Mouse (Mus musculus) cerebral cortex, adult 2 months (tissue): ENCODE data around the gene Ugt1a5.

ENCODE experiments used
- WGBS: fragments of 180-500 bp; shearing (Covaris S2); methylation state at CpG from one replicate; pipeline ENCODE4 v1.1.7; 2018; 5-methylcytosine and 5-hydroxymethylcytosine counted together

Ugt1a5 gene

DNA sequence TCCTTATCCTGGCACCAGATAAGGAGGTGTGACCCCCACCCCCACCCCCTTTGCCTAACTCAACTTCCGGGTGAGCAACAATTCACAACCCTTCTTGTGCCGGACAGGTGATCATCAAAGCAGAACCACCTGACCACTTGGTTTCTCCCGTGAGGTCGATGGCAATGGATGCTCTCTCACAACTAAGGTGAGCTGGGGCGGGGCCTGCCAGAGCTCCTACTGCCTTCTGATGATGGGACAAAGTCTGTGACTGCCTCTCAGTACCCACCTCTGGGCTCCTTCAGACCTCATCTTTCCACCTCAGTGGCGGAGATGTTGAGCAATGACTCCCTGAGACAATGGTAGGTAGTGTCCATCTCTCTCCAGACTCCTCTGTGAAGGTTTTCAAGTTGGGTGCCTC lies 80.1 kb downstream of the Ugt1a5 start:
- WGBS: 80% methylated on average over 6 of the region's 6 CpGs

DNA sequence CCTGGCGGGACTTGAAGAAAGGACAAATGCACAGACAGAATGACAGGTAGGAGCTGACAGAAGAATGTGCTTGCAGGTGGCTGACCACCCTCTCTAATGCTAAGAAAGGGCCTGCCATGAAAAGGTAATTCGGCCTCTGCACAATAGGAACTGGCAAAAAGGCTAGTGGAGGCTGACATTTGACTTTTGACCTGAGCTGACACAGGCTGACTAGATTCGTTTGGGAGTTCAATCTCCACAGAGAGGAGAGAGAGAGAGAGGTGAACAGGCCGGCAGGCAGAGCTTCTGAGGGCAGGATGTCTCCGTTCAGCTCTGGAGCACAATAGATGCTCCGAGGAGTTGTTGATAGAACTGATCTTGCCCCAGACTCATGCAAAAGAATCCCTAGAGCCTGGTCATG lies 80.6 kb downstream of the Ugt1a5 start:
- 52% methylated on average over 6 of the region's 6 CpGs for WGBS

DNA sequence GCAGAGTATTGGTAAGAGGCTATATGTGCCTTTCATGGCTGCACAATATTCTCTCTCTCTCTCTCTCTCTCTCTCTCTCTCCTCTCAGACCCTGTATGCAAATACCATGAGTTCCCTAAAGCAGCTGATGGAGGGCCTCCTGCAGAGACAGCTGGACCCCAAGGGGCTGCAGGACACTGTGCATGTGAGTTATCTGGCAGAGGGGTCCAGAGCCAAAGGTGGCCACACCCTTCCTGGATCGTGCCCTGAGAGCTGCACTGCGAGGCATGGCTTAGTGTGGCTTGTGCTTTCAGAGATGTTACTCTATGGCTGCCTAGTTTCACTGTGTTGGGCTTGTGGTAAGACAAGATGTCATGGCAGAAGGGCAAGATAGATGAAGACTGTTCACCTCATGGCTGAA lies 81.8 kb downstream of the Ugt1a5 start:
- WGBS: 48% methylated on average over 2 of the region's 2 CpGs

DNA sequence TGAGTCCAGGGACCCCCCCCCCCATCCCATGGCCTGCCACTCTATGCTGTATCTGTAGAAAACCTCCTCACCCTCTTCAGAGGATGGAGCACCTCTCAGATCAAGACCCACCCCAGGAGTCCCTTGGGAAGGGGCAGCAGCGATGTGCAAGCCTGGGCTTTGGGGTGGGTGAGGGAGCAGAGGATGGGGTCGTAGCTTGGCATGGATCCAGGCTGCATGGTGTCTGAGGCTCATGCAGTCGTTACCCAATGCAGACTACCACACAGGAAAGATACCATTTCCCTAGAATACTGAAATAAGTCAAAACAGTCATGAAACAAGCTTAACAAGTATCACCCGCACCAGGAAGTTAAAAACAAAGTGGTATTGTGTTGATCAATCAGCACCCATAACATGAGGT lies 82.8 kb downstream of the Ugt1a5 start:
- WGBS: 64% methylated on average over 4 of the region's 4 CpGs

DNA sequence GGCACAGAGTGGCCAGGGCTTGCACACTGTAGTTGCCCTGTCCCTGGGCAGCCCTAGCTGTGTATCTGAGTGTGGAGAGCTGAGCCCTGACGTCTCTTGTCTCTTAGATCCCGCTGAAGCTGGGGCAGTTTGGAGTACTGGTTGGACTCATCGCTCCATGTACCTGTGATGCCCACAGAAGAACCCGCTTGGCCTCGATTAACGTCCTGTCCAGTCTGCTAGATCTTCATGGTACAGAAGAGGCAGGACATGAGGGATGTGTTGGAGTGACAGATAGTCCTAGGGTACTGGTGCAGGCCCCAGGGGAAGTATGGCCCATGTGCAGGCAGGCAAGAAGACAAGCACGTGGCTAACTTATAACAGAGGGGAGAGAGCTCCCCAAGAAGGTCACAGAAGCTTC lies 83.8 kb downstream of the Ugt1a5 start:
- 78% methylated on average over 7 of the region's 7 CpGs for WGBS

DNA sequence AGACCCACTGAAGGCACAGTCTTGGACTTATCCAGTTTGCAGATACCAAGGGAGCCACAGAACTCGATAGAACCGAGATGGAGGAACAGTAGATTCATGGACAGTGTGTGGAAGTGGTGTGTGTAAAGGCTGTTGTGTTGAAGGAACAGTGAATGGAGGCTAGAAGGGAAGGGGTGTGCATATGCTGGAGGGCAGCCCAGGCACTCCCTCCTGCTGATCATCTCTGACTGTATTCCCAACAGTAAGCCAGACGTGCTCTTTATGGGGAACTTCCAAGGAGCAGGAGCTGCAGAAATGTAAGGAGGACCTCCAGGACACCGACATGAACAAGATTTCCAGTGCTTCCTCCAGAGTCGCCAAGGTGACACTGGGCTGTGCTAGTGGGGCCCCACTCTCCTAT lies 84.2 kb downstream of the Ugt1a5 start:
- WGBS: 81% methylated on average over 5 of the region's 5 CpGs

DNA sequence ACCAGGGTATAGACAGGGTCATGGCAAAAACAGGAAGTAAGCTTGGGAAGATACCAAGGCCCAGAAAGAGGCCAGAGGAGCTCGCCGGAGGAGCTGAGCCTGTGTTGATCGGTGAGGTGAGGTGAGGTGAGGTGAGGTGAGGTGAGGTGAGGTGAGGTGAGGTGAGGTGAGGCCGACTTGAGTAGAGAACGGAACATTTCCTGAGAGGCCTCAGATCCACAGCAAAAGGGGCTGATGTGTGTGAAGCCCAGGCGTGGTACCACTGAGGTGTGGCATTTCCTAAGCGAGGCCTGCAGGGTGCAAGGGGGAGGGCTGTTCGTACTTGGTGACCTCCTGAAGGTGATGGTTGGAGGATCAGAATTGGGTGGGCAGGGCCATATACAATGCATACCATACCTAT lies 87.3 kb downstream of the Ugt1a5 start:
- whole genome bisulfite sequencing: 75% methylated on average over 8 of the region's 8 CpGs

DNA sequence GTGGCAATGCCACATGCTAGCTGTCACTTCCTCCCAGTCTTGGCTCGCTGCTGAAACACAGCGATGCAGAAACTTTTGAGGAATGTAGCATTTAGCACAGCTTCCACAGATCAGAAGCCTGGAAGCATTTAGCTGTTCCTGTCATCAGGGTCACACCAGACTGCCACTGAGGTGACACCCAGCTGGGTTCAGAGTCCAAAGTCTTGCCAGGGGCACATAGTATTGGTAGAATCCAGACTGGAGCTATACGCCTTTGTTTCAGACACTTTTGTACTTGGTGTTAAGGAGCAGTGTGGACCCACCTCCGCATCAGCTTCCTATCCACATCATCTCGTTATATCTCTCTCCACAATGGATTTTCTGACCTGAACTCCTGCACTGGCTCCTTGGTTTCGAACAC lies 87.7 kb downstream of the Ugt1a5 start:
- 71% methylated on average over 6 of the region's 6 CpGs for WGBS

DNA sequence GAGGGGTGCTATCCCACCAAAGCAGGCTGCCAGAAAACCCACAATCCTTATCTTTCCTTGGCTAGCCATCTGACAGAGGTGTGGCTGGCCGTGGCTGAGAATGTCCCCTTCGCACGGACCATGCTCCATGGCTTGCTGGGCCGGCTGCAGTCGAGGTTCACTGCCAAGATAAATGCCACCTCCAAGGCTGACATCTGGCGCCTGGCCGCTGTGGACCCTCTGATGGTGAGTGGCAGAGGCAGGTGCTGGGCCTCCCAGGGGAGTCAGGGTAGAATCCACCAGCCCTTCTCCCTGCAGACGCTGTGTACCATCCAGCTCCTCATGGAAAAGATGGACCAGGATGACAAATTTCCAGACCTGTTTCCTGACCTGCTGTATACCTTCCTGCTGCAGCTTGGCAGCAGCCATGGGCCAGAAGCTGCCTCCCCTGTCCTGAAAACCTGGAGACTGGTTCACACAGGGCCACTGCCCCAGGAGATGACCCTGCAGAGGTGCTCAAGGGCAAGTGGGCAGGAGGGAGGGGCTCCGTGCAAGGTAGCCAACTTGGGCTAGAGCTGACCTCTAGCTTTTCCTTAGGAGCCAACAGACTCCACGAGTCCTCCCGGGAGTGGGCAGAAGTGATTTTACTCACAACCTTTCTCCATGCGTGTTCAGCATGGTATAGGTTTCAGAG lies 89.1 kb downstream of the Ugt1a5 start:
- WGBS: 88% methylated on average over 12 of the region's 12 CpGs

DNA sequence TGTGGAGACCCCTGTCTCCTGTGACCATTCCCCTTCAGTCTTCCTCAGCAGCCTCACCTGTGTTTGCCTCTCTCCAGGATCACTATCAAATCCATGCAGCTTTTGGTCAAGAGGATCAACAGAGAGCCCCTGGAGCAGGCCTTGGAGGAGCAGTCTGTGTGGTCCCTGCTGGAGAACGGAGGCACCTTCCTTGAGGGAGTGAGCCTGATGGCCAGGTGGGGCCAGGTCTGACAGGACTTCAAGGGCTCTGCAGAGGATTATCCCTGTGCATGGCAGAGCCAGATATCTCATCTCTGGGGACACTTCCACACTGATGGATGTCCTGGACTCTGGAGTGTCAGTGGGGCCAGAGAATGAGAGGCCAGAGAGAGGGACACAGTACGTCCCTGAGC lies 89.7 kb downstream of the Ugt1a5 start:
- WGBS: 60% methylated on average over 2 of the region's 2 CpGs

DNA sequence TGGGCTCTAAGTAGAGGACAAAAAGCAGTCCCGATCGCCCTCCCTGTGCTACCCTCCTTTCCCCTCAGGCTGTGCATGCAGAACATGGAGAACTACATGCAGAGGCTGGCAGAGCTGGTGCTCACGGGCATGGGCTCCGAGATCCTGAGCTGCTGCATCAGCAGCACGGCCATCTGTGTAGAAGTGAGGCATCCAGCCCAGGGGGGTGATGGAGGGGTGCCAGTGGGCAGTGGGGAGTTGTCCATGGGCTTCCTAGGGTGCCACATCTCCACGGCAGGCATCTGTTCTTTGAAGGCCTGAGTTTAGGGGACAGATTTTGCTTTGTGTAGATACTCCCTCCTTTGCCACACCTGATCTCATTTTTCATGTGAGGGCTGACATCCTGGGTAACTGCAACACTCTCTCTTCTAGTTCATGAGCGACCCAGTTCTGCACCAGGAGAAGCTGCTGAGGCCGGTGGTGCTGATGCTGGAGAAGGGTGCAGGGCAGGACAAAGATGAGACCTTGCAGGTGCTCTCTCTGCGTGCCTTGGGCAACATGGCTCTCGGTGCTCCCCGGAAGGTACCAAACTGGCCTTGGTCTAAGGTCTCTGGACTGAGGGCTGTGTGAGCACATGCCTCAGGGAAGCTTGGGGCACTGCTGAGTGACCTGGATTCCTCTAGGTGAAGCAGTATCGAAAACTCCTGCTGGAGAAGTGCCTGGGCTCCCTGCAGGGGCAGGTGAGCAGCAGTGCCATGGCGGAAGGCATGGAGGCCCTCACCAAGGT lies 90.4 kb downstream of the Ugt1a5 start:
- WGBS: 79% methylated on average over 13 of the region's 13 CpGs

DNA sequence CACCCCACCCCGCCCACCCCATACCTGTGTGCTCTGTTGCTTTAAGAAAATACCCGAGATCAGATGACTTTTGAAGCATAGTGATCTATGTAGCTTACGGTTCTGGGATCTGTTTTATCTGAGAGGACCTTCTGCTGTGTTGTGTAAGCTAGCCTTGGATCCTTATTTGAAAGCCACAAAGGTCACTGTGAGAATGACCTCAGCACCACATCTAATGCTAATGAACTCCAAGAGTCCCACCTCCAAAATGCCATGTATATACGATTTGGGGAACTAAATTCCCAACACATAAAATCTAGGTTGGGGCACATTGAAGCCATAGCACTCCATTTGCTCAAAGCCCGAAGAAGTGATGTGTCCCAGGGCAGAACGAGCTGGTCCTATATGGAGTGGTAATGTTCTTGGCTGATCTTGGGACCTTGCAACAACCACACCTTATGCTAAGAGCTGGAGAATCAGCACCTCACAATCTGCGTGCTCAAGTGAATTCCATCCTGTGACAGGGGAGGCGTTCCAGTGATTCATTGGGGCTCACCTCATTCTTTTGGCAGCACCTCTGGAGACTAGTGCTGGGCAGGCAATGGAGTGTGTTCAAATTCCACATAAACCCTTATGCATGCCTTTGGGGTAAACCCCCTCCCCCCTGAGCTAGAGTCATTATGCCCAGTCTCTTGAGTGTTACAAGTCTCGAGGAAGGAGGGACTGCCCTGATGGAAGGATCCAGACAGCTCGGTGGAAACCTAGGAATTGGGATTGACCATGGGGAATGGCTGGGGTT lies 91.3 kb downstream of the Ugt1a5 start:
- 82% methylated on average over 10 of the region's 10 CpGs for WGBS

DNA sequence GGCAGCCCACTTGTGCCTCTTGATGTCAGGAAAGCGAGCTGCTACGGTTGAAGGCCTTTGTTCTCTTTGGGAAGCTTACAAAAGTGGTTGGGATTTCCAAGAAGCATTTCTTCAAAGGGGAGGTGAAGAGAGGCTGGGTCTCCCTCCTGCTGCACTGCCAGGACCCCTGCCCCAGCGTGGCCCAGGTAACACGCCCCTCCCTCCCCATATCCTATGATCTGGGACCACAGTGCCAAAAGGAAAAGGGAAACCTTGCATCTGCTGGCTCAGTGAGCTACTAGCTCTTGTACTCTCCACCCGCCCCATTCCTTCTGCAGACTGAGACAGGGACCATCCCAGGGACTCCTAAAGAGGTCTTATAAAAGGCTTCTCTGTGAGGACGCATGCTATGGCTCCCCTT lies 91.9 kb downstream of the Ugt1a5 start:
- WGBS: 81% methylated on average over 6 of the region's 6 CpGs

DNA sequence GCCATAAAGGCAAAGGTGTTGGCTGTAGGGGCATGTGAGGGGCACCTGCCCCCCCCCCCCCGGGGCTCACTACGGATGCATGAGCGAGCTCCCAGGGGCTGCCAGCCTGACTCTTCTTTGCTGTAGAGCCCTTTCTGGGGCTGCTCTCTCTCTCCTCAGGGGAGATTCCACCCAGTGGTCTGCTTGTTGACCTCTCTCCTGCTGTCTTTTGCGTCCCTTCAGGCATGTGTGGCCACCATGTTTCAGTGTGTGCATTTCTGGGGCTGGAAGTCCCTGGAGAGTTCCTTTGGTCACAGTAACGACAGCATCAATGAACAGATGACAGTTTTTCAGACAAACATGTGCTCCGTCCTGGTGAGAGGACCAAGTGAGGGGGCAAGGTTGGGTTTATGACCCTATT lies 92.5 kb downstream of the Ugt1a5 start:
- WGBS: 72% methylated on average over 6 of the region's 6 CpGs

DNA sequence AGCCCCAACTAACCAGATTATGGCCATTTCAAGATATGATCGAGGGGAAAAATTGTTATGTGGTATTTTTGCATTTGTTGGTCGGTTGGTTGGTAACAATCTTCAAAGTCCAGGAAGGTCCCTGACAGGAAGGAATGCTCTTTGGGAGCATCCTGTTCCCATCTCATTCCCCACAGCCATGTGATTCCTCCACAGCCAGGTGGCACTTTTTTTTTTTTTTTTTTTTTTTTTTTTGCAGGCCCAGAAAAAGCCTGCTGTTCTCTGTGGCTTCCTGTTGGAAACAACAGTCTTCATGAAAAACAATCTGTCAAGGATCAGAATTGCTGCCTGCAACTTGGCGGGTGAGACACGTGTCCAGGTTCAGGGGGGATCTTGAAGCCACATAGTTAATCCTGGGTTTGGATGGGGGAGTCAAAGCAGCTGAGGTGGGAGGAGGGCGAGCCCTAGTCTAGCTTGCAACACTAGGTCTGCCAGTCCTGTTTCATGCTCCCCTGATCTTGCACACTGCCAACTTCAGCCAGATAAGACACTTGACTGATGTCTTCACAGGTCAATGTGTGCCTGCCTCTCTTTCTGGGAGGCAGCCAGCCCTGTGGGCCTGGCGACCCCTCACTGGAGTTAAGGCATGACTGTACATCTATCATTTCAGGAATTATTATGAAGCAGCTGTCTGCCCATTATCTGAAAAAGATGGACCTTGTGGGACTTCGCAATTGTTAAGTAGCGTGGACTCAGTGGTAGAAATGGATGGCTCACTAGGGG lies 93.2 kb downstream of the Ugt1a5 start:
- 70% methylated on average over 8 of the region's 8 CpGs for WGBS

DNA sequence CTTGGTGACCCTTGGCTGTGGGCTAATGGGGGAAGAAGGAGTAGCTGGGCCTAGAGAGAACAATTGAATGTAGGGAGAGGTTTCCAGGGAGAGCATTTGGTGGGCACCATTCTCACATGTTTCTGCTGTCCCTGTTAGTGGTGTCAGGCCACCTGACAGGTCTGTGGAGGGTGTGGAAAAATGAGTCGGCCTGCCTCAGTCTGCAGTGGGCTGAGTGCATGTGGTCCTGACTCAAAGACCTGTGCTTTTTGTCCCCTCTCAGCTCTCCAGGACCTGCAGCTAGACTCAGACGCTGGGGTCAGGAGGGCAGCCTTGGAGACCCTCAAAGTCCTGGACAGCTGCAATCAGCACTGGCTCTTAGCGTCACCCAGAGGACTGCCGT lies 93.8 kb downstream of the Ugt1a5 start:
- WGBS: 85% methylated on average over 4 of the region's 4 CpGs

DNA sequence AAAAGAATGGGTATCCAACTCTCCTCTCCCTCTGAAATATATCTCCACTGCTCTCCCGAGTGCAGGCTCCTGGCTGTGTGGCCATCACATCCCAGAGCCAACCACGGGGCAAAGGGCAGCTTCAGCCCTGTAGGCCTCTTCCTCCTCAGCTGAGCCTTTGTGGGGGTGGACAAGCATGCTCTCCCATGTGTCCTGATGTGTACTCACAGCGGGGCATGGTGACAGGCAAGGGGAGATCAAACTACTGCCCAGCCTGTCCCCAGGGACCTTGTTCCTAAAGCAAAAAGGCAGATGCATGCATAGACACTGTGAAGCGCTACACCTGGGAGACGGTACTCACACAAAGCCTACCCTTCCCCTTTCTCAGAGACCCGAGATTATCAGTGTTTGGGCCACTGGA lies 94.3 kb downstream of the Ugt1a5 start:
- WGBS: 79% methylated on average over 6 of the region's 6 CpGs

DNA sequence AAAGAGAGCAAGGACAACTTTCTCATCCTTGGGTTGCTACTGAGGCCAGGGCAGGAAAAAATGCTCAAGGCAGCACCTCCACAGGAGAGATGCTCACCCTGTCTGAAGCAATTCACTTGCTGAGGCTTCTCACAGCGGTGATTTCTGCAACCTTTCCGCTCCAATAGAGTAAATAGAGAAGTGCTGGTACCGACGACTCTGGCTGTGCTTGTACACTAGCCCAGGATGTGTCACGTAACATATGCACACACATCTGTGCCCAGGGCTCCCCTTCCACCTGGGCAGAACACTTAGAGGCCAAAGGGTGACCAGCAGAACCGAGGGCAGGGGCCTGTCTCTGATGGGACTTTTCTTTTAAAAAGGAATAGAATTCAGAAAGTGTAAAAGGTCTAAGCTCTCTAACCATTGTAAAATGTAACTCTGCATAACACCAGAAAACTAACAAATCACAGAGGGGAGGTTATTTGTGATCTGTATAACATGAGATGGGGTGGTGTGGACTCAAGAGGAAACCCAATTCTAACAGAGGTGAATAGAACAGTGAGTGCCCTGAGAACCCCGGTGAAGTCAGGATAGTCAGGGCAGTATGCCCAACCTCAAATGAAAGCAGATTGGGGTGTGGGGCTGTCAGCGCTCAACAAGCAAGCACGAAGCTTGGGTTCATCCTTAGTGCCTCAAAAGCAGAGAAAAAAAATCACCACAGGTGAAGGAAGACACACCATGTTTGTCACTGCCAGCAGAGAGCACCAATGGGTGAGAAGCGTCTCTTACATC lies 95.0 kb downstream of the Ugt1a5 start:
- WGBS: 81% methylated on average over 10 of the region's 10 CpGs

DNA sequence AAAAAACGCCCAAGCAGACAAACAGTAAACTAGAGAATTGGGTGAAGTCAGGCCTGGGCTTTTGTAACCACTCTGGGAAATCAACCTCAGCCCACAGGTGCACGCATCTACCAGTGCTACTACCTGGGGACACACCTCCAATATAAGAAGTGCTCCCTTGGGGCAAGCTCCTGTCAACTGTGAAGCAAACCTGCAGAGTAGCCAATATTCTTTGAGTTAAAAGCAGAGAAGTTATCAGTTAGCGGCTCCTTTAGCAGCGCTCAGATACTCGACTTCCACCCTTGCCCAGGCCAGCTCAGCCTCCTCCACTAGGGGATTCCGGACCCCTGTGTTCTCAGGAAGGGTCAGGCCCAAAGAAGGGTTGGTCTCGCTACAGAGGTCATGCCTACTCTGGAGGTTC lies 95.9 kb downstream of the Ugt1a5 start:
- WGBS: 88% methylated on average over 7 of the region's 7 CpGs

DNA sequence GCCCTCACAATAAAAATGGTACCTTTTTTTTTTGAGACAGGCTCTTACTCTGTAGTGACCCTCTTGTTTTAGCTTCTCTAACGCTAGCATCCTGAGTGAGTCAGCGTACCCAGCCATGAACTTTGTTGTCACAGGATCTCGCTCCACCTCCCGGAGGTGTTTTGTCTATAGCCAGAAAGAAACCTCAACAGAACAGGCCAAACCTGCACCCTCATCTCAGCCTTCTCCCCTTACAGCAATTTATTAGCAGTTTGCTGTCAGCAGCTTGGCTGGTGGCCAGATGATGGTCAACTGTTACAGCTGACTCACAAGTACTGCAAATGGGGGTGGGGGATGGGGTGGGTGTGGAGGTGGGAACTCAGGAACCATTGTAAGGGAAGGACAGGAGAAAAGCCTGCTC lies 96.4 kb downstream of the Ugt1a5 start:
- WGBS: 79% methylated on average over 4 of the region's 4 CpGs

DNA sequence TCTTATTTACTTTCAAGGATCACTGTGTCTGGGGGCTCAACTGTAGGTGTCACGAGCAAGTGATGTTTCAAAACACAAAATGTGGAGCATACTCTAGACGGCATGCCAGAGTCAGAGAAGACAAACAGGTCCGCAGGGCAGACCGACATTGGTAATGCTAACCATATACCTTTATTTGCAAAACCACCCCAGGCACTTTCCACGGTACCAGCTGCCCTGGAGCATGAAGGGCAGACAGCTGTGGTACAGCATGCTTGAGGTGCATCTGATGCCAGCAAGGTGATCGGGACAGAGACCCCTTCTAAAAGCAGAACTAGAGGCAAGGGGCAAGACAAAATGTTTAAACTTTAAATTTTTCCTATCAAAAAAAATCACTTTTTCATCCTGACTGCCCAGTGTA lies 97.1 kb downstream of the Ugt1a5 start:
- 76% methylated on average over 6 of the region's 6 CpGs for WGBS
